Mouse (Mus musculus): ENCODE measurements at regions not wholly inside any gene's neighbourhood (a gene's known extent, or its start where the extent isn't known, plus 50 kb on each side); places are given as distances from the start of the nearest gene placed in this dataset.

GRCm38 (mm10) chrX:136321692-136322091 is 51.6 kb downstream of the Bex3 start:
- DNase-seq (ENCODE audit: low spot score in 2 of 2), result peak; percentile 14 to 29

DNA sequence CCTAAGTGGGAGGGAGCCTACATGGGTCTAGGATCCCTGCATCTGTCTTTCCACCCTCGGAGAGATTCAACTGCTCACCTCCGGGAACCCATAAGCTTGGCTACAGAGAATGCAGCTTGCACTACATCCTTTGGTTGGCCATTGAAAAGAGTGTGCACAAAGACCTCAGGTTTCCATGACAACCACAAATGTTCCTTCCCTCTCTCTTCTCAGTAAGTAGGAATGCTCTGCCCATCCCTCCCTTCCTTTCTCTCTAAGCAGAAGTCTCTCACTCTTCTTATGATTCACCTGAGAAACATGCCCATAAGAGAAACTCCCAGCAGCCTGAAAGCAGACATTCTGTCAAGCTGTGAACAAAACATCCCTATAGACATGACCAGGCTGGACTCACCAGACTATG is 95.8 kb downstream of the Bex3 start:
- DNase-seq (ENCODE audit: low spot score in 2 of 2), result no peak
